Mouse (Mus musculus): ENCODE data around the gene Ttn. TPM values are rescaled to one million over a fixed set of nuclear protein-coding genes. Genes with fewer than 3 reads are reported as not detected.

Ttn gene
- total and polyA plus RNA-seq, 2 experiments from 2014 or later = 0.41 to 0.99 TPM

DNA sequence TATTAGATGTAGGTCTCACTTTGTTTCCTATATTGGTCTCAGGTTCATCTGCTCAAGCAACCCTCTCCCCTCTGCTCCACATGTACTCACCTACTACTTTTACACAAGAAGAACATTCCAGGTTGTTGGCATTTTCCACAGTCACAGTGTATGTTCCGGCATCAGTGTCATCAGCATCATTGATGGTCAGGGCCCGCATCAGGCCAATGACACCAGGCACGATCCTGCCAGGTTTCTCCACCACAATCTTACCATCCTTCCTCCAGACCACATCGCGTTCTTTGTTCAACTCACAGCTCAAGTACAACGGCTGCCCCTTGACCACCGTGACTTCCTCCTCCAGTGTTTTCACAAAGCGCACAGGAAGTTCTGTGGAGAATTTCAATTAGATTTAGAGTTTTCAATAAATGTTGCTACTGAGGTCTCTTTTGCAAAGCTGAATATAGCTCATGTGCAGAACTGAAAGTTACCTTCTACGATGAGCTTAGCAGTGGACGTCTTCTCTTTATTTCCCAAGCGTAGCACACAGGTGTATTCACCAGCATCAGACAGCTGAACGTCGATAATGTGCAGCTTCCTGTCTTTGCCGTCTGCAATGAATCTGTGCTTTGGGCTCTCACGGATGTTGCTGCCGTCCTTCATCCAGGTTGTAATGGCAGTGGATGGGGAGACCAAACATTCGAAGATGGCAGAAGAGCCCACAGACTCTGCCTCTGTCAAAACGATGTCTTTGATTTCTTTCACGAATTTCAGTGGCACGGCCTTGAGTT, 168.1 kb downstream of the Ttn start:
- no peak overlapping the region for H3K4me3 ChIP-seq (ENCODE audit: low read depth, low read length)
- no peaks in the 10 kb centered on the region for H3K27me3 ChIP-seq (ENCODE audit: insufficient read depth, low read length)
- DNase-seq (ENCODE audit: low spot score) (no peak), ATAC-seq (ENCODE audit: low FRiP score) (no peak)
- no peaks in the 10 kb centered on the region for H3K36me3 ChIP-seq (ENCODE audit: insufficient read depth, low read length)
- WGBS = 92% methylated on average over 20 of the region's 20 CpGs
- no peak for TF ChIP-seq CTCF (IDR thresholded peaks at IDR 0.05)
- no peak overlapping the region for H3K27ac ChIP-seq (ENCODE audit: low read depth, low read length)
- no peak overlapping the region for H3K4me2 ChIP-seq (ENCODE audit: low read depth, low read length, poor library complexity, severe bottlenecking)
- no peaks in the 10 kb centered on the region for H3K9me3 ChIP-seq (ENCODE audit: low read length)
- H3K4me1 ChIP-seq (ENCODE audit: insufficient read depth, low read length) = no peaks in the 10 kb centered on the region
- no peak overlapping the region for H3K9ac ChIP-seq (replicated peaks; ENCODE audit: low read length, poor library complexity, severe bottlenecking)

DNA sequence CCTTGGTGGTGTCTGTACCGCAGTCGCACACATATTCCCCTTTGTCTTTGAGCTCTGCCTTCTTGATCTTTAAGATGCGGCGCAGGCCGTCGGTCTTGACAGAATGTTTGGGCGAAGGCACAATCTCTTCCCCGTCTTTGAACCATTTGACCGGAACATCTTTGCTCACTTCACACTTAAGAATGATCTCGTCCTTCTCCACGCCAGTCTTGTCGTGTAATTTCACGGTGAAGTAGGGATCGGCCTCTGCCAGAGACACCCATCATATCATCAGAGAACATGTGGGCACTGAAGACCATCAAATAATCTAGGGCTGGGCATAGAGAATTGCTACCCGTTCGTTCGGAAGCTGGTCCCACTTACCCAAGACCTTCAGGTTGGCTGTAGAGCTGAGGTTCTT, 171.2 kb downstream of the Ttn start:
- H3K36me3 ChIP-seq (ENCODE audit: insufficient read depth, low read length) = no peaks in the 10 kb centered on the region
- no peaks in the 10 kb centered on the region for H3K9me3 ChIP-seq (ENCODE audit: low read length)
- 94% methylated on average over 17 of the region's 17 CpGs for WGBS
- TF ChIP-seq CTCF (IDR thresholded peaks at IDR 0.05) = no peak
- no peaks in the 10 kb centered on the region for H3K4me1 ChIP-seq (ENCODE audit: insufficient read depth, low read length)
- no peak overlapping the region for H3K4me2 ChIP-seq (ENCODE audit: low read depth, low read length, poor library complexity, severe bottlenecking)
- DNase-seq (ENCODE audit: low spot score) = no peak
- no peak overlapping the region for H3K4me3 ChIP-seq (ENCODE audit: low read depth, low read length)
- no peaks in the 10 kb centered on the region for H3K27me3 ChIP-seq (ENCODE audit: insufficient read depth, low read length)
- H3K9ac ChIP-seq (replicated peaks; ENCODE audit: low read length, poor library complexity, severe bottlenecking) = no peak overlapping the region
- no peak for ATAC-seq (ENCODE audit: low FRiP score)
- no peak overlapping the region for H3K27ac ChIP-seq (ENCODE audit: low read depth, low read length)

DNA sequence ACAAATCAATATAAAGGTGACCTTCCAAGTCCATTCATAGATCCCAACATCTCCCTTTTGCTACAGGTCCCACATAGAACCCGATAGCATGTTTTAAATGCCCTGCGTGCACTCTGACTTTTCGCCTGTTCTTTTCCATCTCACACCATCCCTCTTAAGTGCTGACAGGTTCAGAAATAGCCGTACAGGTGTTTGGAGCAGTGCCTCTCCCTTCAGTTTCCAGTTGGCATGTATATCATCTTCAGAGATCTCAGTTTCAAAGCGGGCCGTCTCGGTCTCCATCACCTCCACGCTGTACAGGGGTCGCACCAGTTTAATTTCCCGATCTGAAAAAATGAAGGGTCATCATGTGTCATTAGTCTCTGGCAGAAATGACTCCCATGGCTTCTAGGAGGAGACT, 174.0 kb downstream of the Ttn start:
- ATAC-seq (ENCODE audit: low FRiP score) = no peak
- no peak overlapping the region for H3K4me2 ChIP-seq (ENCODE audit: low read depth, low read length, poor library complexity, severe bottlenecking)
- no peaks in the 10 kb centered on the region for H3K9me3 ChIP-seq (ENCODE audit: low read length)
- TF ChIP-seq CTCF (IDR thresholded peaks at IDR 0.05) = no peak
- H3K27ac ChIP-seq (ENCODE audit: low read depth, low read length) = no peak overlapping the region
- no peak for DNase-seq (ENCODE audit: low spot score)
- 97% methylated on average over 10 of the region's 10 CpGs for WGBS
- H3K36me3 ChIP-seq (ENCODE audit: insufficient read depth, low read length) = no peaks in the 10 kb centered on the region
- no peaks in the 10 kb centered on the region for H3K27me3 ChIP-seq (ENCODE audit: insufficient read depth, low read length)
- H3K4me3 ChIP-seq (ENCODE audit: low read depth, low read length) = no peak overlapping the region
- no peaks in the 10 kb centered on the region for H3K4me1 ChIP-seq (ENCODE audit: insufficient read depth, low read length)
- H3K9ac ChIP-seq (replicated peaks; ENCODE audit: low read length, poor library complexity, severe bottlenecking) = no peak overlapping the region

DNA sequence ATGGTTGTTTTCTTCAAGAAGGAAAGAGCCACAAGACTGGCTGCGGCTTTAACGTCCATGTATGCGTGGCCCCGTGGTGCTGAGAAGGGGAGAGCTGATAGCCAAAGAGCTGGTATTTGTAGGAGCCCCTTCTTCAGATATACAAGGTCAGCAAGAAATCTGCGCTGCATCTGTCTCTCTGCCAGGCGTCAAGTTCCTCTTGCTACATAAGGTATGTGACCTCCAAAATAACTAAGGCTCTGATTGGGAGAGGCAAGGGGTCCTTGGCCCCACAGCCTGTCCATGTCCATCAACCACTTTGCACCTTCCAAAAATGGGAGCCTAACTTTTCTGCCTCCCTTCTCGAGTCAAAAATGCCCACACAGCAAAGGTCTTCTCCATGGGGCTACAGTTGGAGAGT, 175.1 kb downstream of the Ttn start:
- H3K27ac ChIP-seq (ENCODE audit: low read depth, low read length) = no peak overlapping the region
- H3K4me3 ChIP-seq (ENCODE audit: low read depth, low read length) = no peak overlapping the region
- H3K4me2 ChIP-seq (ENCODE audit: low read depth, low read length, poor library complexity, severe bottlenecking) = no peak overlapping the region
- no peaks in the 10 kb centered on the region for H3K27me3 ChIP-seq (ENCODE audit: insufficient read depth, low read length)
- WGBS = 87% methylated on average over 7 of the region's 7 CpGs
- H3K4me1 ChIP-seq (ENCODE audit: insufficient read depth, low read length) = no peaks in the 10 kb centered on the region
- no peaks in the 10 kb centered on the region for H3K36me3 ChIP-seq (ENCODE audit: insufficient read depth, low read length)
- no peaks in the 10 kb centered on the region for H3K9me3 ChIP-seq (ENCODE audit: low read length)
- no peak for TF ChIP-seq CTCF (IDR thresholded peaks at IDR 0.05)
- no peak overlapping the region for H3K9ac ChIP-seq (replicated peaks; ENCODE audit: low read length, poor library complexity, severe bottlenecking)
- DNase-seq (ENCODE audit: low spot score) (no peak), ATAC-seq (ENCODE audit: low FRiP score) (no peak)

- no peak for ATAC-seq (ENCODE audit: low FRiP score)
- Histone ChIP-seq H3K27me3 (ENCODE audit: insufficient read depth, low read length) (no peaks in the 10 kb centered on the region), H3K9ac (replicated peaks; ENCODE audit: low read length, poor library complexity, severe bottlenecking) (no peak overlapping the region), H3K27ac (ENCODE audit: low read depth, low read length) (no peak overlapping the region), H3K9me3 (ENCODE audit: low read length) (no peaks in the 10 kb centered on the region), H3K4me1 (ENCODE audit: insufficient read depth, low read length) (no peaks in the 10 kb centered on the region), H3K4me3 (ENCODE audit: low read depth, low read length) (no peak overlapping the region), H3K36me3 (ENCODE audit: insufficient read depth, low read length) (no peaks in the 10 kb centered on the region), H3K4me2 (ENCODE audit: low read depth, low read length, poor library complexity, severe bottlenecking) (no peak overlapping the region)
- no peak for DNase-seq (ENCODE audit: low spot score)
- TF ChIP-seq CTCF (IDR thresholded peaks at IDR 0.05) = no peak
- 84% methylated on average over 9 of the region's 9 CpGs for WGBS
Observed at GRCm38 (mm10) chr2:76806861-76807260, 175.5 kb downstream of the Ttn start.

- Histone ChIP-seq H3K4me2 (ENCODE audit: low read depth, low read length, poor library complexity, severe bottlenecking) (no peak overlapping the region), H3K36me3 (ENCODE audit: insufficient read depth, low read length) (no peaks in the 10 kb centered on the region), H3K27ac (ENCODE audit: low read depth, low read length) (no peak overlapping the region), H3K27me3 (ENCODE audit: insufficient read depth, low read length) (no peaks in the 10 kb centered on the region), H3K4me1 (ENCODE audit: insufficient read depth, low read length) (no peaks in the 10 kb centered on the region), H3K9ac (replicated peaks; ENCODE audit: low read length, poor library complexity, severe bottlenecking) (no peak overlapping the region), H3K4me3 (ENCODE audit: low read depth, low read length) (no peak overlapping the region), H3K9me3 (ENCODE audit: low read length) (no peaks in the 10 kb centered on the region)
- 77% methylated on average over 4 of the region's 4 CpGs for WGBS
- ATAC-seq (ENCODE audit: low FRiP score) (no peak), DNase-seq (ENCODE audit: low spot score) (no peak)
- TF ChIP-seq CTCF (IDR thresholded peaks at IDR 0.05) = no peak
Observed at GRCm38 (mm10) chr2:76806376-76806775, 176.0 kb downstream of the Ttn start.
